Mouse (Mus musculus) olfactory bulb, adult 2 months (tissue): ENCODE measurements around the gene Snx25. TPM values are rescaled to one million over a fixed set of nuclear protein-coding genes. Genes with fewer than 3 reads are reported as not detected.

ENCODE experiments used
- H3K27ac ChIP-seq: fragments of 200-500 bp; 2 replicates; pipeline ENCODE4 v1.5.1; 2012; ENCODE audit warnings: low read depth, low read length; ENCODE audit not compliant: insufficient read depth
- H3K4me1 ChIP-seq: fragments of 200-500 bp; 2 replicates; pipeline ENCODE4 v1.6.1; 2012; ENCODE audit warnings: low read length; ENCODE audit not compliant: control insufficient read depth, insufficient read depth
- H3K4me3 ChIP-seq: fragments of 200-500 bp; 2 replicates; pipeline ENCODE4 v1.5.1; 2012; ENCODE audit warnings: mild to moderate bottlenecking, low read depth, low read length, moderate library complexity; ENCODE audit not compliant: insufficient read depth
- CTCF ChIP-seq: fragments of 200-500 bp; IDR thresholded peaks from 2 replicates; pipeline ENCODE4 v1.5.1; 2012; ENCODE audit warnings: low read depth, mild to moderate bottlenecking, low read length, moderate library complexity; ENCODE audit not compliant: insufficient read depth
- POLR2A ChIP-seq: fragments of 200-500 bp; IDR thresholded peaks from 2 replicates; pipeline ENCODE4 v1.6.1; 2012; ENCODE audit warnings: mild to moderate bottlenecking, low read depth, low read length, moderate library complexity; ENCODE audit not compliant: insufficient read depth
- WGBS: fragments of 180-500 bp; shearing (Covaris S2); methylation state at CpG from one replicate; pipeline ENCODE4 v1.1.7; 2018; 5-methylcytosine and 5-hydroxymethylcytosine counted together
- polyA plus RNA-seq: library from polyadenylated mRNA; stranded (reverse); fragments of >200 nt; gene quantifications from 2 replicates; pipeline ENCODE4 v1.2.4, GENCODE M21; 2012; ENCODE audit warnings: low replicate concordance; ENCODE audit not compliant: missing spikeins, insufficient read depth, insufficient read length

Snx25 gene
- polyA plus RNA-seq, 1 experiment: not detected

DNA sequence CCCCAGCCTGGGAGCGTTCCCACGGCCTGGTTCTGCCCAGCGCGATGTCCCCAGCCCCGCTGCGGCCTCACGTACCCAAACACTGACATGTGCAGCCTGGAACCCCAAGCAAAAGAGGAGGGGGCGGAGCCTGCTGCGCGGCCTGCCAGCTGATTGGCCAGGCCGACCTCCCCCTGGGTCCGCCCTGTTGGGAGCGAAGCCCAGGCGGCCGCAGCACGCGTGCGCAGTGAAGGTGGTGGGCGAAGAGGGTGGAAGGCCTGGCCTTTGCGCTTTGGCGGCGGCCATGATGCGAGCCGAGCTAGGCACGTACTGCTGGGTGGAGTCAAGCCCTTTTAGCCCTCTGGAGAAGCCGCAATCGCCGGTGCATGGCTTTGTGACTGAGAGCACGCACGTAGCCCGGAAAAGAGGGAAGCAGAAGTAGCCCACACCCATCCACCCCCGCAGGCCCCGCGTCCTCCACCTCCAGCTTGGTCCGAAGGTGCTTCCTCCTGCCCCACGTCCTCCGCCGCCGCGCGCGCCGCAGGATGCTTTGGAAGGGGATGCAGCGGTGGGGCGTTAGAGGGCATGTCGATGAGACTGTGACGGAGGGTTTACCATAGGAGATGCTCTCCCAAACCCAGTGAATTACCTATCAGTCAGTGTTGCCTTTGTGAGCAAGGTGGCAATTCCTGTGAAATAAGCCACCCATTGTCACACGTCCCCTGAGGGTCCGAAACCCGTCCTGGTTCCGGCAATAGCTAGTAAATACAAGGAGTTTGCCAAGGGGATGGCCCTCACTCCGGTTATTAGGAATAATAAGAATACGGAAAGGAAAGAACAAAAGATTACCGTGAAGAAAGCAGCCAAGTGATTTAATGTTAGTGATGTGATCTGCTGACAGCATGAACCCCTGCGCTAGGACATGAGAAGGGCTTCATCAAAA, 151.9 kb downstream of the Snx25 start:
- Histone ChIP-seq H3K4me1 (peaks cover 4% of the 10 kb centered on the region), H3K4me3 (peak overlapping the region; percentile 63), H3K27ac (peak overlapping the region; percentile 98)
- under 1% methylated on average over 55 of the region's 55 CpGs for WGBS
- 0 out of 2 replicates have a peak, but pooled peaks have one; percentile 15 for TF ChIP-seq CTCF
- peak; percentile 98 for TF ChIP-seq POLR2A

DNA sequence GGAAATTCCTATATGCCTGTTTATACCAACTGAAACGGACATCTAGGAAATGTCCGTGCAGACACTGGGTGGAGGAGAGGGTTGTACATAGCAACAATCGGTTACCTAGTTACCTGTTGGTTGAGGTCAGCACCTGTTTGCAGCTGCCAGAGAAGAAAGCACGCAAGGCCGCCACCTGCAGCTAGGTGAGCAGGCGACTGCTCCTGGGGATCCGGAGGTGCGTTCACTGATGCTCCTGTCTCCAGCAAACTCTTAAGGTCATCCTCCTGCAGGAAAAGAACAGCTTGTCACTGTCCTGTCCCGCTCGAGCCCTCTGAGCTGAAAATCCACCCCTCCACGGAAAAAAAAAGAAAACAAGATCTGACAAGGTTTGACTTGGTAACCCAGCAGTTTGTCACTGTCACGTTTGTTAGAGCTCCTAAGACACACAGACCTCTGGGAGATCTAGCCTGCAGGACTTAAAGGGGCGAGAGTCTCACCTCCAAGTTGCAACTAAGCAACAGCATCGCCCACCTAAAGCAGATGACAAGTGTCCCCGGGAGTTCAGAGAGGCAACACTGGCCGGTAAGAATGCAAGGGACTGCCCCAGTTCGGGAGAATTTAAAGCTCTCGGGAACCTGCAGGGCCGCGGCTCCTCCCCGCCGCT, 152.7 kb downstream of the Snx25 start, which contains the start of gene Lrp2bp:
Gene Lrp2bp (plus strand): TSS at position 166 of the 646 bp plus-strand sequence.
- Histone ChIP-seq H3K27ac (peak within 1 kb of the TSS; percentile 98), H3K4me3 (peak within 1 kb of the TSS; percentile 63), H3K4me1 (peaks cover 4% of the 10 kb centered on the region)
- no peak for TF ChIP-seq POLR2A
- no peak for TF ChIP-seq CTCF
- WGBS: 3% methylated on average over 22 of the region's 22 CpGs

DNA sequence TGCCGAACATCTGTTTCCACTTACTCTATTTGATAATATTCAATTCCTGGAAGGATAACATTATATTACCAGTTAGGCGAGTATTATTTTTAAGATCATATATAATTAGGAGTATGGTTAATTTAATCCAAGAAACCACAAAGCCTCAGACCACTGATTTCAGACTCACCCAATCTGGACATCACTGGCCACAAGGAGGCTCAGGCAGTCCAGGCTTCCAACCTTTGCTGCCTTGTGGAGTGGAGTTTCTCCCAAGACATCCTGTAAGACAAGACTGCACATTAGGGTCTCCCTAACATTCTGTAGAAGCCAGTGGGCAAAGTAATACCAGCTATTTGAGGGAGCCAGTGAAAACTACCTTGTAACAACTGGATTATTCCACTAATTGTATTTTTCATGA, 153.7 kb downstream of the Snx25 start:
- Histone ChIP-seq H3K27ac (no peak overlapping the region), H3K4me3 (no peak overlapping the region), H3K4me1 (peaks cover 4% of the 10 kb centered on the region)
- 89% methylated on average over 2 of the region's 2 CpGs for WGBS
- no peak for TF ChIP-seq CTCF
- no peak for TF ChIP-seq POLR2A

DNA sequence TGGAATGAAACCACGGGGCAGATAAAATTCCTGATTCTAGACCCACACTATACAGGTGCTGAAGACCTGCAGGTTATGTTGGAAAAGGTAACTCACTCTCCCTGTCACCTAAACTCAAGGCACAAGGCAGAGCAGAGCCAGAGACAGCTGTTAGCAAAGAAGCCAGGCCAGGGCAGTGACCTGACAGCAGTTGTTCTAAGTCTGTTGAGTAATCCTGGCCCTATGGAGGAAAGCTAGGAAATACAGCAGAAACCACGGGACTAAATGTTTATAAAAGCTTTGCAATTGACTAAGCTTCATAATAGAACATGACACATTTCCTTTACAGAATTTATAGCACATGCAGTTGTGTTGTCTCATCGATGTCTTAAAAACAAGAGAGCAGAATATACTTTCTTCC, 156.4 kb downstream of the Snx25 start:
- 89% methylated on average over 3 of the region's 3 CpGs for WGBS
- H3K27ac ChIP-seq: no peak overlapping the region
- H3K4me1 ChIP-seq: peaks cover 4% of the 10 kb centered on the region
- TF ChIP-seq POLR2A: no peak
- no peak overlapping the region for H3K4me3 ChIP-seq

DNA sequence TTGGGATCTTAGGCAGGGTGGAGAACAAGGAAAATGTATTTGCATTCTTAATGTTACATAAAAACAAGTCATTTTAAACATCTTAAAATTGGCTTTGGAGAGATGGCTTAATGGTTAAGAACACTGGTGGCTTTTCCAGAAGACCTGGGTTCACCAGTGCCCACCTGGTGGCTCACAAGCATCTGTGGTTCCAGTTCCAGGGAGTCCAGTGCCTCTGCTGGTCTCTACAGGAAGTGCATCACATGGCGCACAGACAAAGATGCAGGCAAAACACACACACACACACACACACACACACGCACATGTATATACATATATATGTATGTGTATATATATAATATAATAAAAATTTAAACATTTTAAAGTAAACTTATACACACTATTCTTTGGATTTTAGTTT, 157.8 kb downstream of the Snx25 start:
- H3K4me1 ChIP-seq: peaks cover 3% of the 10 kb centered on the region; the same call in 1 of the 2 replicates
- H3K4me3 ChIP-seq: no peak overlapping the region
- H3K27ac ChIP-seq: no peak overlapping the region
- 92% methylated on average over 2 of the region's 2 CpGs for WGBS
- TF ChIP-seq POLR2A (no peak), CTCF (no peak)

DNA sequence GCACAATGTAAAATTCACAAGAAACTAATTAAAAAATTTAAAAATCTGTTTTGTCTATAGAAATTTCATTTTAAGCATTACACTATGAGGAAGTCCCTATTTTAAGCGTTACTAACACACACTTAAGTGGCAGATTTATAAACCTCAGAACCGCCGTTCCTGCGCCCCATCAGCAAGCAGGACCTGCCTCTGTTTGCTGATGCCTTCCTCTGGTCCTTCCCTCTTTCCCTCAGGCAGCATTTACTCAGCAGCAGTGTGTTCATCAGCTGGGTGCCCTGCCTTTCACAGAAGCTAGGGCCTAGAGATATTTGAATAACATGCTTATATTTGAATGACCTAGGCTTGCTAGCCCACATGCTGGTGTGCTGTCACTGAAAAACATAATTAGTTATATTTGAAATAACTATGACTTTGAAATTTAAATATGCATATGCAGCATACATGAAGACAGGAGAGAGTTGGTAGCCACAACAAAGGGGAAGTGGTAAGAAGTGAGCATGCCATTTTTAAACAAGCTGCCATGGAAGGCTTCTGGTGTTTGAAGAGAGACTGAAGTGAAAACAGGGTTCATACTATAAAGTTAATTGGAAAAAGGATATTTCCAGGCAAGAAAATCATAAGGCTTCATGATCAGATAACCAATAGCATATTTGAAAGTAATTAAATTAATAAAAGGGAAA, 161.2 kb downstream of the Snx25 start:
- Histone ChIP-seq H3K4me1 (no peaks in the 10 kb centered on the region), H3K4me3 (no peak overlapping the region), H3K27ac (no peak overlapping the region)
- 95% methylated on average over 4 of the region's 4 CpGs for WGBS
- TF ChIP-seq CTCF (no peak), POLR2A (no peak)

DNA sequence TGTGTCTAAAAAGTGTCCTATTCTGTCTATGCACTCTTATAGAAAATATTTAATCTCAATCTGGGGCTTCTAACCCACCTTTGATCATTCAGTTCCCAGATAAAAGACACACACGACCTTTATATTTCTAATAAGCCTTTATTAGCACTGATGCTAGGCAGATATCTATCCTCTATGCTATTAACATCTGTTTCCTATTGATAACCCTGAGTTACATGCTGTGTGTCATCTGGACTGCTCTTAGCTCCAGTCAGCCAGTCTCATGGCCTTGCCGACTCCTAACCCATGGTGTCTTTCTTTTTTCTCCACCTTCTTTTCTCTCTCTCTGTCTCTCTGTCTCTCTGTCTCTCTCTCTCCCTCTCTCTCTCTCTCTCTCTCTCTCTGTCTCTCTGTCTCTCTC, 163.8 kb downstream of the Snx25 start:
- Histone ChIP-seq H3K27ac (no peak overlapping the region), H3K4me3 (no peak overlapping the region), H3K4me1 (no peaks in the 10 kb centered on the region)
- TF ChIP-seq POLR2A: no peak
- TF ChIP-seq CTCF: no peak
- WGBS: 64% methylated on average over 2 of the region's 2 CpGs

DNA sequence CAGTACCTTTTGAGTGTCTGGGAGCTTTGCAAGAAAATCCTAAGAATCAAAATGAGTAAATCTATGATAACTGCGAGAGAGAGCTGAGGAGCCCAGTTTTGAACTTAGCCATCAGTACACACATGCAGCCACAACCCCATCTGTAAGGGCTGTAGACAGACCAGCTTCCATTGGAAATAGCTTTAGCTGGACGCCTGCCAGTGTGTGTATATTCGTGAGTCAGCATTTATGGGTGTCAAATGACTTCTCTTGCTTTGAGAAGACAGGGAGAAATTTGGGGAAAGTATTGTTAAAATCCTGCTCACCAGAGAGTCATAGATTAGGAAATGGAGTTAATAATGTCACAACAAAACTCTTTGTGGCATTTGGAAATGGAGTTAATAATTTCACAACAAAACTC, 165.3 kb downstream of the Snx25 start:
- TF ChIP-seq CTCF (no peak), POLR2A (no peak)
- 80% methylated on average over 3 of the region's 3 CpGs for WGBS
- Histone ChIP-seq H3K4me3 (no peak overlapping the region), H3K4me1 (no peaks in the 10 kb centered on the region), H3K27ac (no peak overlapping the region)

Other genes starting within 250 kb of the Snx25 start
- not detected in 2 replicates for gene Ccdc110, start 217.5 kb downstream of the Snx25 start, polyA plus RNA-seq
- gene 1700029J07Rik, start 176.9 kb downstream of the Snx25 start, polyA plus RNA-seq: not detected in 2 replicates
- not detected in 2 replicates for gene Ufsp2, start 176.6 kb downstream of the Snx25 start, polyA plus RNA-seq
- gene Lrp2bp, start 152.9 kb downstream of the Snx25 start, polyA plus RNA-seq: not detected in 2 replicates
- not detected in 2 replicates for gene Ankrd37, start 146.5 kb downstream of the Snx25 start, polyA plus RNA-seq
- not detected in 2 replicates for gene Cfap97, start 388 bp downstream of the Snx25 start, polyA plus RNA-seq
- gene Slc25a4, start 59.1 kb upstream of the Snx25 start, polyA plus RNA-seq: 159 and 241 TPM in 2 replicates
- not detected in 2 replicates for gene Helt, start 142.5 kb upstream of the Snx25 start, polyA plus RNA-seq